Mouse (Mus musculus) G1E (cell line): ENCODE data around the gene Gprasp1.

Experiments used
- CTCF ChIP-seq: IDR thresholded peaks from 2 replicates; pipeline ENCODE4 v1.5.1; 2012; ENCODE audit warnings: low read depth, low read length, inconsistent platforms, mixed read lengths
- GATA1 ChIP-seq: IDR thresholded peaks from 2 replicates; pipeline ENCODE4 v1.6.1; 2012; ENCODE audit warnings: borderline replicate concordance, low read length, inconsistent platforms, mixed read lengths
- GATA2 ChIP-seq: IDR thresholded peaks from 2 replicates; pipeline ENCODE4 v1.6.1; 2012; ENCODE audit warnings: low read depth, low read length, inconsistent platforms, borderline replicate concordance
- POLR2AphosphoS5 ChIP-seq: IDR thresholded peaks from 2 replicates; pipeline ENCODE4 v1.6.1; 2012; ENCODE audit warnings: low read depth, low read length, inconsistent platforms; ENCODE audit not compliant: insufficient replicate concordance
- TAL1 ChIP-seq: conservative IDR thresholded peaks from 2 replicates; pipeline ENCODE4 v1.6.1; 2012; ENCODE audit warnings: low read depth, low read length, inconsistent platforms, mixed read lengths

DNA sequence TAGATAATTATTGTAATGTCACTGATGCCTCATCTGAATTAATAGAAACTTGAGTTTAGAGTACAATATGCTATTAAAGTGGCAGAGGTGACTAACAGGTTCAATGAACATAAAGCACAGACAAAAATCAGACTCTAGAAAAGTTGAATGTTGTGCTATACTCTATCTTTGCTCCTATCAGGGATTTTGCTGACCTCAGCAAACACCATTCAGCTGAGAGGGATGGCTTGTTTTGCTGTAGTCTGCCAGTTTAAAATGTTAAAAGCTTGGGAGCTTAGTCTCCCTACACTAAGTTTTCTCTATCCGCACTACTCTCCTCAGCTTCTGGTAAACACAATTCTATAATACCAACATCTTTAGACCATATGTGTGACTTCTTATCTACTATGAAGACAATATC lies 39.4 kb upstream of the Gprasp1 start:
- TF ChIP-seq CTCF, result no peak
- no peak for TF ChIP-seq GATA1
- TF ChIP-seq POLR2AphosphoS5, result no peak
- TF ChIP-seq TAL1, result no peak
- no peak for TF ChIP-seq GATA2
